Mouse (Mus musculus): ENCODE measurements at regions not wholly inside any gene's neighbourhood (a gene's known extent, or its start where the extent isn't known, plus 50 kb on each side); places are given as distances from the start of the nearest gene placed in this dataset.
A peak's percentile ranks its signal among the peaks of the same experiment; 100 is the strongest.

- Histone ChIP-seq H3K4me2 (ENCODE audit: low read length) (no peak overlapping the region), H3K27ac (no peak overlapping the region), H3K9ac (ENCODE audit: low read depth, low read length) (no peak overlapping the region), H3K4me1 (replicated peaks; ENCODE audit: insufficient read depth, low read length) (no peaks in the 10 kb centered on the region), H3K36me3 (ENCODE audit: insufficient read depth, low read length) (no peaks in the 10 kb centered on the region), H3K9me3 (replicated peaks; ENCODE audit: low read length) (no peaks in the 10 kb centered on the region), H3K4me3 (replicated peaks; ENCODE audit: low read depth, low read length) (no peak overlapping the region), H3K27me3 (ENCODE audit: insufficient read depth, low read length) (no peaks in the 10 kb centered on the region)
- TF ChIP-seq CTCF (IDR thresholded peaks at IDR 0.05; ENCODE audit: low read depth) = no peak
- peak; percentile 11 for DNase-seq (ENCODE audit: low spot score)
- WGBS = 58% methylated on average over 14 of the region's 14 CpGs
- no peak for ATAC-seq (replicated peaks; ENCODE audit: low FRiP score, low read depth)
Measured at GRCm38 (mm10) chr2:106383415-106384285, 309.4 kb upstream of the Mpped2 start.

- Histone ChIP-seq H3K4me3 (replicated peaks; ENCODE audit: low read depth, low read length) (no peak overlapping the region), H3K36me3 (ENCODE audit: insufficient read depth, low read length) (no peaks in the 10 kb centered on the region), H3K4me2 (ENCODE audit: low read length) (no peak overlapping the region), H3K9me3 (replicated peaks; ENCODE audit: low read length) (no peaks in the 10 kb centered on the region), H3K27me3 (ENCODE audit: insufficient read depth, low read length) (no peaks in the 10 kb centered on the region), H3K9ac (ENCODE audit: low read depth, low read length) (no peak overlapping the region), H3K27ac (no peak overlapping the region), H3K4me1 (replicated peaks; ENCODE audit: insufficient read depth, low read length) (no peaks in the 10 kb centered on the region)
- ATAC-seq (replicated peaks; ENCODE audit: low FRiP score, low read depth) (no peak), DNase-seq (ENCODE audit: low spot score) (no peak)
- TF ChIP-seq CTCF (IDR thresholded peaks at IDR 0.05; ENCODE audit: low read depth) = no peak
- WGBS = 88% methylated on average over 5 of the region's 5 CpGs
Measured at GRCm38 (mm10) chr2:106384286-106384595, 308.8 kb upstream of the Mpped2 start.

GRCm38 (mm10) chr2:106384842-106385241 is 308.2 kb upstream of the Mpped2 start:
- Histone ChIP-seq H3K4me3 (replicated peaks; ENCODE audit: low read depth, low read length) (no peak overlapping the region), H3K9me3 (replicated peaks; ENCODE audit: low read length) (no peaks in the 10 kb centered on the region), H3K36me3 (ENCODE audit: insufficient read depth, low read length) (no peaks in the 10 kb centered on the region), H3K9ac (ENCODE audit: low read depth, low read length) (no peak overlapping the region), H3K27ac (no peak overlapping the region), H3K4me2 (ENCODE audit: low read length) (no peak overlapping the region), H3K27me3 (ENCODE audit: insufficient read depth, low read length) (no peaks in the 10 kb centered on the region), H3K4me1 (replicated peaks; ENCODE audit: insufficient read depth, low read length) (no peaks in the 10 kb centered on the region)
- ATAC-seq (replicated peaks; ENCODE audit: low FRiP score, low read depth) = no peak
- TF ChIP-seq CTCF (IDR thresholded peaks at IDR 0.05; ENCODE audit: low read depth) = no peak
- DNase-seq (ENCODE audit: low spot score) = no peak
- WGBS = 80% methylated on average over 3 of the region's 3 CpGs

GRCm38 (mm10) chr2:106412158-106412557 is 280.9 kb upstream of the Mpped2 start:
- WGBS = 39% methylated on average over 6 of the region's 6 CpGs
- Histone ChIP-seq H3K36me3 (ENCODE audit: insufficient read depth, low read length) (no peaks in the 10 kb centered on the region), H3K4me2 (ENCODE audit: low read length) (no peak overlapping the region), H3K9me3 (replicated peaks; ENCODE audit: low read length) (no peaks in the 10 kb centered on the region), H3K27ac (no peak overlapping the region), H3K4me3 (replicated peaks; ENCODE audit: low read depth, low read length) (no peak overlapping the region), H3K27me3 (ENCODE audit: insufficient read depth, low read length) (no peaks in the 10 kb centered on the region), H3K9ac (ENCODE audit: low read depth, low read length) (no peak overlapping the region), H3K4me1 (replicated peaks; ENCODE audit: insufficient read depth, low read length) (no peaks in the 10 kb centered on the region)
- ATAC-seq (replicated peaks; ENCODE audit: low FRiP score, low read depth) = no peak
- DNase-seq (ENCODE audit: low spot score) = no peak
- TF ChIP-seq CTCF (IDR thresholded peaks at IDR 0.05; ENCODE audit: low read depth) = no peak

GRCm38 (mm10) chr2:106415474-106416019 is 277.5 kb upstream of the Mpped2 start:
- no peak for DNase-seq (ENCODE audit: low spot score)

GRCm38 (mm10) chr2:106418181-106418580 is 274.9 kb upstream of the Mpped2 start:
- Histone ChIP-seq H3K9ac (ENCODE audit: low read depth, low read length) (no peak overlapping the region), H3K27ac (no peak overlapping the region), H3K4me1 (replicated peaks; ENCODE audit: insufficient read depth, low read length) (no peaks in the 10 kb centered on the region), H3K36me3 (ENCODE audit: insufficient read depth, low read length) (no peaks in the 10 kb centered on the region), H3K4me2 (ENCODE audit: low read length) (no peak overlapping the region), H3K4me3 (replicated peaks; ENCODE audit: low read depth, low read length) (no peak overlapping the region), H3K27me3 (ENCODE audit: insufficient read depth, low read length) (no peaks in the 10 kb centered on the region), H3K9me3 (replicated peaks; ENCODE audit: low read length) (no peaks in the 10 kb centered on the region)
- no peak for TF ChIP-seq CTCF (IDR thresholded peaks at IDR 0.05; ENCODE audit: low read depth)
- ATAC-seq (replicated peaks; ENCODE audit: low FRiP score, low read depth) (no peak), DNase-seq (ENCODE audit: low spot score) (no peak)
- WGBS = 95% methylated on average over 2 of the region's 2 CpGs

More at GRCm38 (mm10) chr2:106415474-106416019, 277.5 kb upstream of the Mpped2 start:
- Histone ChIP-seq H3K4me2 (ENCODE audit: low read length) (no peak overlapping the region), H3K27ac (no peak overlapping the region), H3K27me3 (ENCODE audit: insufficient read depth, low read length) (no peaks in the 10 kb centered on the region), H3K9ac (ENCODE audit: low read depth, low read length) (no peak overlapping the region), H3K36me3 (ENCODE audit: insufficient read depth, low read length) (no peaks in the 10 kb centered on the region), H3K9me3 (replicated peaks; ENCODE audit: low read length) (no peaks in the 10 kb centered on the region), H3K4me3 (replicated peaks; ENCODE audit: low read depth, low read length) (no peak overlapping the region), H3K4me1 (replicated peaks; ENCODE audit: insufficient read depth, low read length) (no peaks in the 10 kb centered on the region)
- no peak for ATAC-seq (replicated peaks; ENCODE audit: low FRiP score, low read depth)
- 83% methylated on average over 7 of the region's 7 CpGs for WGBS
- TF ChIP-seq CTCF (IDR thresholded peaks at IDR 0.05; ENCODE audit: low read depth) = no peak
